Mouse (Mus musculus): ENCODE measurements around the gene Mlst8.
"Not testable (repeated sequence)": the region's sequence is repeated elsewhere in the genome, so short reads cannot be mapped to it uniquely, and the experiment has no call there.

Gene Mlst8

GRCm38 (mm10) chr17:24468636-24469246, 10.1 kb downstream of the Mlst8 start:
- no peak for DNase-seq

- DNase-seq, result no peak
Observed at GRCm38 (mm10) chr17:24463374-24464133, 15.3 kb downstream of the Mlst8 start.

GRCm38 (mm10) chr17:24462932-24463331, 15.9 kb downstream of the Mlst8 start:
- DNase-seq, result no peak

- peak in 1 of 2 experiments; percentile 64 for DNase-seq
Observed at GRCm38 (mm10) chr17:24461580-24461979, 17.3 kb downstream of the Mlst8 start.

DNA sequence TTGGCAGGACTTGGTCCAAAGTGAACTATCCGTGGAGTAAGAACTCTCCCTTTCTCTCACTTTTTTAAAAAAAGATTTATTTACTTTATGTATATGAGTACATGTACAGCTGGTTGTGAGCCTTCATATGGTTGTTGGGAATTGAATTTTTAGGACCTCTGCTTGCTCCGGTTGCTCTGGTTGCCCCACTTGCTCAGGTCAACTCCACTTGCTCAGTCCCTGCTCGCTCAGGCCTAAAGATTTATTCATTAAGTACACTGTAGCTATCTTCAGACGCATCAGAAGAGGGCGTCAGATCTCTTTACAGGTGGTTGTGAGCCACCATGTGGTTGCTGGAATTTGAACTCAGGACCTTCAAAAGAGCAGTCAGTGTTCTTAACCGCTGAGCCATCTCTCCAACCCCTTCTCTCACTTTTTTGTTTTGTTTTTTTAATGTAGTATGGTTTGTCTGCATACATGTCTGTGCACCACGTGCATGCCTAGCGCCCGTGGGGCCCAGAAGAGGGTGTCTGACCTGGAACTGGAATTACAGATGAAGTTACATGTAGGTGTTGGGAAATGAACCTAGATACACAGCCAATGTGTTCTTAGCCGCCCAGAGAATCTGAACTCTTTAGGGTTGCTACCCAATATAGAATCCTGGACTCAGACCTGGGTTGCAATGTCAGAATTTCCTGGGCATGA, 23.2 kb downstream of the Mlst8 start:
- DNase-seq, result not testable (repeated sequence)

DNA sequence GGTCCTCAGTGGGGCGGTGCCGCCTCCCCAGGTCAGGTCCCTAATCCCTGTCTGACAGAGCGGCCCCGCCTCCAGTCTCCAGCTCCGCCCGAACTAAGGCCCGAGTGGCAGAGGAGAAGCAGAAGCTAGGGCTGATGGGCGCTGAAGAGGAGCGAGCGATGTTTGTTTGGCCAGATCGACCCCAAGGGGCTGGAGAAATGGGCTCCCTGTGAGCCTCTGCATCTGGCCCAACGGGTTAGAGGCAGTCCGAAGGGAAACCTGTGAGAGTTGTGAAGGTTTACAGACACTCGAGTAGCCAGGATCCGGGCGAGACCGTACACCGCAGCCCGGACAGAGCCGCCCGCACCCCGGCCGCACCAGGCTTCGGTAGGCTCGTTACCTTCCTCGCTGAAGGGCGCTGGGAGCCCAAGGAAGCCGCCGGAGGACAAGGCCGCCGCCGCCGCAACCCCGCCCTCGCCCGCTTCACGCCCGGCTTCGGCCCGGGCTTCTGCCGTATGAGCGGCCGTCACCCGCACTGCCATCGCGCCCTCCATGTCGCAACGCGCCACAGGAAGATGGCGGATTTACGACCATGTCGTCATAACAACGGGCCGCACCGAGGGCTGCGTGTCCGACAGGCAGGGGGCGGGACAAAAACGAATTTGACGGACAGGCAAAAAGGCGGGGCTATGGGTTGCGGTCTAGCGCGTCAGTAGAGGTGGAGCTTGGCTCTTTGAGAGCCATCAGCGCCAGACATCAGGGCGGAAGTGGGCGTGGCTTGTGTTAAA, 23.9 kb downstream of the Mlst8 start:
- peak; percentile 99 for DNase-seq

GRCm38 (mm10) chr17:24454218-24454755, 24.6 kb downstream of the Mlst8 start:
- no peak for DNase-seq

DNA sequence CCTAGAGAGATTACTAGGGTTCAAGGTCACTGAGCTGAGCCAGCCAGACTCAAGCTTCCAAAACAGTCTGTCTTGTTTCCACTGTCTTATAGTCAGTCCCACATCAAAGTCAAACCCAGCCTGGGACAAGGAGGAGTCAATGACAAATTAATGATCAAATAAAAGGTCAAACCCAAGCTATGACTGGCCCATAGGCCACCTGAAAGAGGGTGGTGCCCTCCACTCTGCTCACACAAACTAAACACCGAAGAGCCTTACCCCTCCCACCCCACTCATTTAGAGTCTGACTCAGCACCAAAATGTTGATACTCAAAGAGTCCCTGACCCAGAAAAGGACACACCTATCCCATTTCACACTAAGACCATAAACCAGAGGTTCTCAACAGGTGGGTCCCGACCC, 25.5 kb downstream of the Mlst8 start:
- DNase-seq, result no peak

DNA sequence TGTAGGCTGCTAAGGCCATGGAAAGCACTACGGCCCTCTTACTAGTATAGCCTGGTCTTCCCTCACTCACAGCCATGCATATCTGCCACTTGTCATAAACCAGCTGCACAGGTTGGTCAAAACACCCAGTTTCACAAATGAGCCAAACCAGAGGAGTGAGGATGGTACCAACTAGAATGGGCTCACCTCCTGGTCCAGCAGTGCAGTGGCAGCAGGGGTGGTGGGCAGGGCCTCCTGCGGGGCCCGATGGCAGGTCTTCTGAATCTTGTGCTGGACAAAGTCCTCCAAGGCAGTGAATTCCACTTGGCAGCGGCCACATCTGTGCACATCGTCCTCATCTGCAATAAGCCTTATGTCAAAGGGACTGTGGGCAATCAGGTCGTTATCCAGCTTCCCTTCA, 27.7 kb downstream of the Mlst8 start:
- no peak for DNase-seq

DNA sequence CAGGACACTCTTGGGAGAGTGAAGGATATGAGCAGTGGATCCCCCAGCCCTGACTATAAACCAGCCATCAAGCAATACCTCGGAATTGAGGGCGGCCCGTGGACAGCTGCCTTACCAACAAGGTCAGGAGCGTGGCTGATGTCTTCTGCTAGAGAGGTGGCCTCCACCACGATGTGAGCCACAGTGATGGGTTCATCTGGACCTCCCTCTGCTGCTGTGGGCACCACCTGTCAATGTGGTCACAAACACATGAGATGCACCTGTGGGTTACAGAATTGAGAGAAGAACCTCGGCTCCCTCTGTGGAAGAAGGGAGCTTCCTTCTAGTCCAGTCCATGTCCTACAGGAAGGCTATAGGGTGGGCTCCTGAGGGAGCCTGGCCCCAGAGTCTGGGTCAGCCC, 29.4 kb downstream of the Mlst8 start:
- no peak for DNase-seq

- no peak for DNase-seq
Observed at GRCm38 (mm10) chr17:24446590-24446989, 32.3 kb downstream of the Mlst8 start.

- DNase-seq, result peak; percentile 62 to 67
Observed at GRCm38 (mm10) chr17:24443409-24443808, 35.5 kb downstream of the Mlst8 start.

DNA sequence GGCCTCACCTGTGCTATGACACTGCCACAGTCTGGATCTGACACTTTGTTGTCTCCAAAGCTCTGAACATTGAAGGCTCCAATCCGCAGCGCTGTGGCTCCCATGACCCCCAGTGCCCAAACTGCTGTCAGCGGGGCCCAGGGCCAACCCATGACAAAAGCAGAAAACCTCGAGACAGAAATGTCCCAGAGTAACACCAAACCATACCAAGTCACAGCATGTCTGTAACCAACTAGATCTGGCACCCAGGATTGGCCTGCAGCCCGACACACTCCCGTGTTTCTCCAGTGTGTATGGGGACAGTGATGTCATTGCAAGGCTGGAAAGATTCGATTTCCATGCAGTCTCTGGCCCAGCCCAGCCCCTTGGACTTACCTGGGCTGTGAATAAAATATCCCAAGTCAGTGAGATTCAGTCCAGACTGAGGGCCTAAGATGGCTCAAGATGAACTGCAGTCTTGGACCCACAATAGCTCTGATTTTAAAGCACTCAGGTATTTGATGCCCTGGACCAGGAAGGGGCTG, 36.2 kb downstream of the Mlst8 start, which contains the start of gene Dnase1l2:
Dnase1l2 (minus strand) TSS at position 474 of the 524 bp plus-strand sequence.
- peak in 1 of 2 experiments; percentile 26 for DNase-seq

- DNase-seq, result no peak
Observed at GRCm38 (mm10) chr17:24442107-24442506, 36.8 kb downstream of the Mlst8 start.

DNA sequence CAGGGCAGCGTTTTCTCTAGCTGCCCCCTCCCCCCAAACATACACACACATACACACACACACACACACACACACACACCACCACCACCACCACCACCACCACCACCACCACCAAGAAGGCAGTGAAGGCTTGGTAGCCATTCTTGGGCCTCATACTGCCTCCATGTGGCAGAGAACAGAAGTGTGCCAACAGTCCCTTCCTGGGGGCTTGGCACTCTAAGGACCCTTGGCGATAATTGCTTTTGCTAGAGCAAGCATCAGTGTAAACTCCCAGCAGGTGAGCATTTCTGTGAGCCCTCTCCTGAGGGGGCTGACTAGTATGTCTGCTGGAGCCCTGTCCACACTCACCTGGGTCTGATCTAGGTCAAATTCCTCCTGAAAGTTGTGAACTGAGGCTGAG, 37.7 kb downstream of the Mlst8 start:
- peak; percentile 33 to 44 for DNase-seq

GRCm38 (mm10) chr17:24440377-24440776, 38.5 kb downstream of the Mlst8 start:
- no peak for DNase-seq

GRCm38 (mm10) chr17:24437016-24437415, 41.9 kb downstream of the Mlst8 start:
- peak; percentile 58 to 72 for DNase-seq

- no peak for DNase-seq
Observed at GRCm38 (mm10) chr17:24429201-24429983, 49.5 kb downstream of the Mlst8 start.

DNA sequence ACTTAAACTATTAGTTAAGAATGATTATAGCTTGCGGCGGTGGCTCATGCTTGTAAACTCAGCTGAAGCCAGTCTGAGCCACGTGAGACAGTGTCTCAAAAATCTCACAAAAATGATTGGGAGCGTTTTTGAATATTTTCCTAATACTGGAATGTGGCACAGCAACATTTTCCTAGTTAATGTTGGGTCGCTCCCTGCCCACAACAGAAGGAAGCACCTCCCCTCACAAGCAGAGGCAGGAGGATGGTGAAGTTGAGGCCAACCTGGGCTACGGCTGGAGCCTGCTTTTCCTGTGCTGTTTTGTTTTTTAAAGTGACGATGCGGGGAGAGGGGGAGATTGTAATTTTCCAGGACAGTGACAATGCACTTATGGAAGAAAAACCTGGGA, 51.7 kb downstream of the Mlst8 start:
- no peak for DNase-seq

GRCm38 (mm10) chr17:24426471-24427169, 52.3 kb downstream of the Mlst8 start, which contains the start of gene Eci1:
Eci1 (plus strand) TSS chr17:24426641.
- peak; percentile 97 for DNase-seq

DNA sequence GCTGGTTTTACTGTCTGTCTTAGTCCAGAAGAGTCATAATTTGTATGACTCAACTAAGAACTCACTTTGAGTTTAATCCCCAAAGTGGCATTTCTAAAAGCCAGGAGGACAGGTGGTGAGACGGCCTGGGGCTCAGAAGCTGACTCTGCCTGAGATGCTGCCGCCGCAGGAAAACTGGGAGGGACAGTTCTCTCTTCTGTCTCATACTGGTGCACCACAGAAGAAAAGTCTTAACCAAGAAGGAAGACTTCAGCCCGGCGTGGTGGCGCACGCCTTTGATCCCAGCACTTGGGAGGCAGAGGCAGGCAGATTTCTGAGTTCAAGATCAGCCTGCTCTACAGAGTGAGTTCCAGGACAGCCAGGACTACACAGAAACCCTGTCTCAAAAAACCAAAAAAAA, 53.0 kb downstream of the Mlst8 start:
- peak; percentile 26 to 39 for DNase-seq
